Mouse (Mus musculus) hindbrain, embryonic 14.5 days (tissue): ENCODE results near the gene Disc1. TPM values are rescaled to one million over a fixed set of nuclear protein-coding genes. Genes with fewer than 3 reads are reported as not detected.

Source experiments
- ATAC-seq: fragments of 200-750 bp; cut with Nextera tagmentation; 2 replicates; pipeline ENCODE4 v1.8.0; 2017; ENCODE audit warnings: moderate number of reproducible peaks, mild to moderate bottlenecking, moderate TSS enrichment, moderate library complexity; ENCODE audit not compliant: low FRiP score
- DNase-seq: peaks from one replicate; pipeline ENCODE4 v3.0.0-alpha.2; 2015; ENCODE audit warnings: low spot score
- H3K27ac ChIP-seq: fragments of 300-500 bp; sonication (generic); 2 replicates; pipeline ENCODE4 v1.5.1; 2014; ENCODE audit warnings: mild to moderate bottlenecking, moderate library complexity
- H3K27me3 ChIP-seq: fragments of 300-500 bp; sonication (generic); 2 replicates; pipeline ENCODE4 v1.6.1; 2014; ENCODE audit warnings: mild to moderate bottlenecking, low read length, mixed read lengths; ENCODE audit not compliant: control insufficient read depth, insufficient read depth
- H3K36me3 ChIP-seq: fragments of 300-500 bp; sonication (generic); replicated peaks from 2 replicates; pipeline ENCODE4 v1.6.1; 2014; ENCODE audit not compliant: control insufficient read depth, insufficient read depth
- H3K4me1 ChIP-seq: fragments of 300-500 bp; sonication (generic); replicated peaks from 2 replicates; pipeline ENCODE4 v1.6.1; 2014; ENCODE audit warnings: antibody characterized with exemption, low read length, mixed read lengths; ENCODE audit not compliant: control insufficient read depth, insufficient read depth
- H3K4me2 ChIP-seq: fragments of 300-500 bp; sonication (generic); replicated peaks from 2 replicates; pipeline ENCODE4 v1.6.1; 2014; ENCODE audit warnings: mild to moderate bottlenecking, moderate library complexity
- H3K4me3 ChIP-seq: fragments of 300-500 bp; sonication (generic); replicated peaks from 2 replicates; pipeline ENCODE4 v1.5.1; 2014; ENCODE audit warnings: mild to moderate bottlenecking, low read length
- H3K9ac ChIP-seq: fragments of 300-500 bp; sonication (generic); 2 replicates; pipeline ENCODE4 v1.6.1; 2014
- H3K9me3 ChIP-seq: fragments of 300-500 bp; sonication (generic); 2 replicates; pipeline ENCODE4 v1.6.1; 2016; ENCODE audit warnings: low read length; ENCODE audit not compliant: control insufficient read depth
- WGBS: fragments of 180-500 bp; shearing (Covaris S2); extraction: QIAGEN DNeasy Blood & Tissue Kit; methylation state at CpG from one replicate; pipeline ENCODE4 v1.1.7; 2014; 5-methylcytosine and 5-hydroxymethylcytosine counted together
- polyA plus RNA-seq: library from polyadenylated mRNA; unstranded; fragments of >200 nt; fragmentation: Nextera tagmentation; extraction: Ambion mirVana; gene quantifications from 2 replicates; pipeline ENCODE4 v1.2.1, GENCODE M21; 2014

The Disc1 gene
- polyA plus RNA-seq, 1 experiment from 2014 or later = 1.8 TPM

DNA sequence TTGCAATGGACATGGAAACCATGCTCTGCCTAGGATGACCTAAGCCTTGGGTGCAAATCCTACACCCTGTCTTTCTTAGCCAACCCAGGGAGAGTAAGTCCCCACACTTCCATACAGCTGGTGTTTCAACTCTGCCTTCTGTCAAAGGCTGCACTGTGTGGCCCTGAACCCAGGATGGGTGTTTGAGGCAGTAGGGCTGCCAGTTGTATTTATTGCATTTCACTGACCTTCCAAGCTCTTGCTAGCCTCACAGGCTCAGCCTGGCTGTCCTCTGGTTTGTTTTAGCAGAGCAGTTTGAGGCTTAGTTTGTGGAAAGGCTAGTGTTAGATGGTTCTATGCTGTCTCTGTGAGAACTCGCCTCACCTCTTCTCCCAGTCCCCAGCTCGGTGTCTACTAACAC, 20.6 kb downstream of the Disc1 start:
- Histone ChIP-seq H3K9ac (no peak overlapping the region), H3K4me1 (peaks cover 12% of the 10 kb centered on the region; the same call in 1 of the 2 replicates), H3K27ac (no peak overlapping the region), H3K9me3 (no peaks in the 10 kb centered on the region), H3K4me3 (no peak overlapping the region), H3K36me3 (no peaks in the 10 kb centered on the region), H3K27me3 (no peaks in the 10 kb centered on the region), H3K4me2 (no peak overlapping the region)
- ATAC-seq (no peak), DNase-seq (no peak)
- WGBS = 96% methylated on average over 2 of the region's 2 CpGs

DNA sequence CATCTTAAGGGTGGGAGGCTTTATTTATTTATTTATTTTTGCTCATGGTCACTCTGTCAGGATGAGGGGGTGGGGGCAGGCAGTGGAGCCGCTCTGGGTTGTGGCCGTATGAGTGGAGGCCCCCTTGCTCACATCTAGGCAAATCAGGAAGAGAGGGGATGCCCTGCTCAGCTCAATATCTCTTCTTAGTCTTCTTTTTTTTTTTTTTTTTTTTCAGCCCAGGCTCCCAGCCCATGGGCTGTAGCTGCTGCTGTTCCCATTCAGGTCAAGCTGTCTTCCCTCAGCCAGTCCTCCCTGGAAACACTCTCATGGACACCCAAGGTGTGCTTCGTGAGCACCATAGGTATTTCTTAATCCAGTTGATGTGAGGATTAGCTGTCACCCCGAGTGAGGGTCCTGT, 21.4 kb downstream of the Disc1 start:
- DNase-seq = no peak
- no peak for ATAC-seq
- Histone ChIP-seq H3K4me1 (peaks cover 8% of the 10 kb centered on the region; the same call in 1 of the 2 replicates), H3K9ac (no peak overlapping the region), H3K9me3 (no peaks in the 10 kb centered on the region), H3K4me2 (no peak overlapping the region), H3K4me3 (no peak overlapping the region), H3K27ac (no peak overlapping the region), H3K36me3 (no peaks in the 10 kb centered on the region), H3K27me3 (no peaks in the 10 kb centered on the region)
- 82% methylated on average over 4 of the region's 4 CpGs for WGBS

DNA sequence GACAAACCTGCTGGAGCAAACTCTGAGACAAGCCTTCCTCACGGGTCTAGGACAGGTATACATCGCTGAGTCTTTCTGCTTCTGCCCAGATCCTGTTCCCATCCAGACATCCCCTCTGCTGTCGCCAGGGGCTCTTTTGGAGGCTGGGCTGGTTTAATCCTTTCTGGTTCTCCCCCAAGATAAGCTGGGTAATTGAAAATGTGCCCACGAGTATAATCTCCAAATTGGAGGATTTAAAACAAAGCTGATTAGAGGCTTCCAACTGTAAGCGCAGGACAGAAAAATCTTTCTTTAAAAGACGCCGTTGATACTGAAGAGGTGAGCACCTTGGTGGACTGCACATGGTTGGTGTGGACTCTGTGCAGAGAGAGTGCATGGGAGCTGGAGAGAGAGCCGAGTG, 23.3 kb downstream of the Disc1 start:
- H3K4me2 ChIP-seq = no peak overlapping the region
- no peaks in the 10 kb centered on the region for H3K27me3 ChIP-seq
- 78% methylated on average over 8 of the region's 8 CpGs for WGBS
- no peaks in the 10 kb centered on the region for H3K9me3 ChIP-seq
- H3K9ac ChIP-seq = no peak overlapping the region
- H3K27ac ChIP-seq = no peak overlapping the region
- DNase-seq (no peak), ATAC-seq (no peak)
- no peak overlapping the region for H3K4me3 ChIP-seq
- H3K36me3 ChIP-seq = no peaks in the 10 kb centered on the region
- peaks cover 14% of the 10 kb centered on the region; the same call in 1 of the 2 replicates for H3K4me1 ChIP-seq

DNA sequence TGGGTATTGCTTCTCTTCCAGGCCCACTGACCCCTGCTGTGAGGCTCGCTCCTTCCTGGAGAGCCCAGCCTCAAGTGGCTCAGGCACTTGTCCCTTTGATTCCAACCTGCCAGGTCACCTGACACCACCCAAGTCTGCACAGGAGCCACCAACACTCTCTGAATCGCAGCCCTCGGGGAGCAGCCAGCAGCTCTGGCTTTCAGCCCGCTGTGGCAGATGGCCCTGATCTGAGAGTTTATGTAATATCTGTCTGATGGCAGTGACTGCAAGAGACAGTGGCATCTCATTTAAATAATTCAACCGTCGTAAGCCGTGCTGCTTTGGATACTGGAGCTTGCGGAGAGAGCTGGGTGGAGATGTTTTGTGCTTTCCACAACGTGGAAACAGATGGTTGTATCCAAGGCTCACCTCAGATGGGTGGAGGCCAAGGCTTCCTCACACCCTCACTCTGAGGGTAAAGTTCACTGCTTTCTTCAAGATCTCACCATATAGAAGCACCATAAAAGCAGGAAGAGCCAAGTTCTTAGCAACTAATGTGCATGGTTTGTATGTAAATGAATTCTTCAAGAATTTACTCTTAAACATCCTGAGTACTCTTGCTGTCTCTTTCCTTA, 24.9 kb downstream of the Disc1 start:
- Histone ChIP-seq H3K36me3 (no peaks in the 10 kb centered on the region), H3K4me2 (no peak overlapping the region), H3K4me1 (peaks cover 14% of the 10 kb centered on the region; the same call in 1 of the 2 replicates), H3K27ac (no peak overlapping the region; the same call in 1 of the 2 replicates), H3K9me3 (no peaks in the 10 kb centered on the region), H3K9ac (no peak overlapping the region), H3K4me3 (no peak overlapping the region), H3K27me3 (no peaks in the 10 kb centered on the region)
- 32% methylated on average over 9 of the region's 9 CpGs for WGBS
- ATAC-seq (0 out of 2 replicates have a peak, but pooled peaks have one; percentile 46), DNase-seq (peak; percentile 66)

DNA sequence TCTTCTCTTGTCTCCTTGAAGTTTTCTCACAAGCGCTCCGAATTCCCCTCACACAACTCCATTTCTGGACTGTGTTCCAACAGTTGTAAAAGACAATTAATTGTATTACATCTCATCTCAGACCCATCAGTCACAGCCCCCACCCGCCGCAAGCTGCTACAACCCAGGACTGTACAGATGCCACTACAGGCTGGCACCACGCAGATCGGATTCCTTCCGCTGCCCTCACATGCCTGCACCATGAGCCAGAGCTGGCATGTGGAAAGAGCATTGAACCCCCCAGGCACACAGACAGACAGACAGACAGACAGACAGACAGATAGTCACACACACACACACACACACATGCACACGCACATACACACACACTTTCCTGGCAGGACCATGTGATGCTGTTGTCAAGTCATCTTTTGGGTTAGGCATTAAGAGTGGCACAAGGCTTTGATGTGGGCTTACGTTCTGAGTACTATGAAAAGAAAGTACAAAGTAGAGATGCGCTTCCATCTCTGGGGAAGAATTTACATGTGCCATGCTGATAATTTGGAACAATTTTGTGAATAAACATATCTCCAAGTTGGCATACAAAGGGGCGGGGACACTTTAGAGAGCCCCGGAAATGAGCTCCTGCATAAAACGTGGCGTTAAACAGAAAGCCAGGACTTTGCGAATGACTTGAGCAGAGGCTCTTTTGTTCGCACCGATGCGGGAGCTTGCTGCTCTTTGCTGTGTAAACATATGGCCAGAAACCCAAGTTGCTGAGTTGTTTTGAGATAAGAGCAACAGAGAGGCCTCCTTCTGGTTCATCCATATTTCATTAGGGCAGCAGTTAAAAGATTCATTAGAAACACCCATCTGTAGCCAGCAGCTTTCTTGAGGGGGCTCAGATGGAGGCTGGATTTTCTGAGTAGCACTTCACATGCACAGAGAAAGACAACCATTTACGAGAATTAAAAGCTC, 26.7 kb downstream of the Disc1 start:
- Histone ChIP-seq H3K4me1 (peaks cover 14% of the 10 kb centered on the region; the same call in 1 of the 2 replicates), H3K4me2 (no peak overlapping the region), H3K36me3 (no peaks in the 10 kb centered on the region), H3K27ac (no peak overlapping the region), H3K4me3 (no peak overlapping the region), H3K9ac (no peak overlapping the region), H3K27me3 (no peaks in the 10 kb centered on the region), H3K9me3 (no peaks in the 10 kb centered on the region)
- DNase-seq (no peak), ATAC-seq (no peak)
- 60% methylated on average over 19 of the region's 19 CpGs for WGBS

DNA sequence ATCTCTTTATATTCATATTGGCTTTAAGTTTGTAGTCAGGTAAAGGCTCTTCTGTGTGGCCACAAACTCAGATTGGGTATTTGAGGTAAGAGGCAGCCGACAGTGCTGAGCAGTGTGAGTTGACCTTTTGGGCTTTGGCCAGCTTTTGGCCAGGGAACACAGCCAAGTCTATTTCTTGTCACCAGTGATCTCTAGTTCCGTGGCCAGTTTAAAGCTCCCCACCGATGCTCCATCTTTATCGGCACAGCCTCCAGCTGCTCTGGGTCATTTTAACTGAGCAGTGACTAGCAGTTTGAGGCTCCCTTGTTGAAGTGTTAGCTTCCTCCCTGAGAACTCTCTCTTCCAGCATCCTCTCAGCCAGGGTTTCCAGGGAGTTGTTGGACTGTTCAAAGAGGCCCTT, 29.8 kb downstream of the Disc1 start:
- ATAC-seq (no peak), DNase-seq (no peak)
- Histone ChIP-seq H3K27me3 (no peaks in the 10 kb centered on the region), H3K4me2 (no peak overlapping the region), H3K4me3 (no peak overlapping the region), H3K36me3 (no peaks in the 10 kb centered on the region), H3K9me3 (no peaks in the 10 kb centered on the region), H3K27ac (peak overlapping the region; percentile 56; the same call in 1 of the 2 replicates), H3K9ac (no peak overlapping the region), H3K4me1 (0 out of 2 replicates have a peak, but pooled peaks cover 10% of the 10 kb centered on the region)
- 59% methylated on average over 4 of the region's 4 CpGs for WGBS

DNA sequence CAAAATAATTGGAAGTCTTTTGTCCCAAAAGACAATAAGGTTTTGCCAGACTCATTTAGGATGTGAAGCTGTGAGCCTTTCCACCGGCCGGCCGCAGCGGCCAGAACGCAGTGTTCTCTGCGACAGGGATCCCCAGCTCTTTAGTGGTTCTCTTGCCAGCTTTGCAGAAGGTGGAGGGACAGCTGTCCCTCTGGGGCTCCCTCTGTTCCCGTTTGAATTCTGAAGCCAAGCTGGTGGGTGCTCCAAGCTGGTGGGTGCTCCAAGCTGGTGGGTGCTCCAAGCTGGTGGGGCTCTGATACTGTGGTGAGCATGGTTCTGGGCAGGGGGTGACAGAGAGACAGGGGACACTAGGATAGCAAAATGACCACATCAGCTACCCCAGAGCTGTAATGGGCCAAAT, 30.5 kb downstream of the Disc1 start:
- H3K36me3 ChIP-seq = no peaks in the 10 kb centered on the region
- 0 out of 2 replicates have a peak overlapping the region, but pooled peaks have one; percentile 56 for H3K27ac ChIP-seq
- H3K4me2 ChIP-seq = no peak overlapping the region
- H3K27me3 ChIP-seq = no peaks in the 10 kb centered on the region
- no peak overlapping the region for H3K4me3 ChIP-seq
- H3K9ac ChIP-seq = no peak overlapping the region
- no peak for ATAC-seq
- H3K4me1 ChIP-seq = 0 out of 2 replicates have a peak, but pooled peaks cover 7% of the 10 kb centered on the region
- no peak for DNase-seq
- WGBS = 64% methylated on average over 7 of the region's 7 CpGs
- no peaks in the 10 kb centered on the region for H3K9me3 ChIP-seq

DNA sequence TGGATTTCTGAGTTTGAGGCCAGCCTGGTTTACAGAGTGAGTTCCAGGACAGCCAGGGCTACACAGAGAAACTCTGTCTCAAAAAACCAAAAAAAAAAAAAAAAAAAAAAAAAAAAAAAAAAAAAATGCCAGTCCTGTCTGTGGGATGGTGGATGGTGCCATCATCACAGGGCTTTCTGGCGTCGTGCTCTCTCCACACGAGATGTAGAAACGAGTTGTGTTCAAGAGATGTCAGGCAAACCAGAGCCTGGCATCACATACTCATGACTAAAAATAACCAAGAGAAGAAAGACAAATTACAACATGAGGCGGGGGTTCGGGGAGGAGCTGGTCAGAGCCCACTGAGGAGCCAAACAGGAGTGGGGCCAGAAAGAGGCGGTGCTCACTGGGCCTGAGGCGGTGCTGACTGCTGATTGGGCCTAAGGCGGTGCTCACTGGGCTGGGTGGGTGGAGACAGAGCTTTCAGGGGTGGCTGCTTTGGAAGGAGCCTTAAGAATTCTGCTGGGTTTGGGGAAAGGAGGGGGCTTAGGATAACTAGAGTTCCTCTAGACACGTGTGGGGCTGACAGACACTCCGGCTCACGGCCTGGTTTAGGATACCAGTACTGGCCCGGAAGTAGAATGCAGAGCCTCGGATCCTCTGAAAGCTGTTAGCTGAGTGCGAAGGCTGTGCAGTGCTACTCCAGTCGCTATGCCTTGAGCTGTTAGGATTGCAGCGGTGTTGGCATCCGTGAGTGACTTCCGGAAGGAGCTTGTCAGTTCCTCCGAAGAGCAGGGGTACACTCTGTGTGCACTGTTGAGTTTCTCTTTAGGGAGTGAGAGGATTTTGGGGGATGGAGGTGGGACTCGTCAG, 37.1 kb downstream of the Disc1 start:
- Histone ChIP-seq H3K36me3 (no peaks in the 10 kb centered on the region), H3K27me3 (no peaks in the 10 kb centered on the region), H3K9ac (no peak overlapping the region), H3K9me3 (no peaks in the 10 kb centered on the region), H3K4me2 (no peak overlapping the region), H3K4me1 (no peaks in the 10 kb centered on the region), H3K27ac (no peak overlapping the region), H3K4me3 (no peak overlapping the region)
- no peak for DNase-seq
- WGBS = 82% methylated on average over 21 of the region's 21 CpGs
- no peak for ATAC-seq

DNA sequence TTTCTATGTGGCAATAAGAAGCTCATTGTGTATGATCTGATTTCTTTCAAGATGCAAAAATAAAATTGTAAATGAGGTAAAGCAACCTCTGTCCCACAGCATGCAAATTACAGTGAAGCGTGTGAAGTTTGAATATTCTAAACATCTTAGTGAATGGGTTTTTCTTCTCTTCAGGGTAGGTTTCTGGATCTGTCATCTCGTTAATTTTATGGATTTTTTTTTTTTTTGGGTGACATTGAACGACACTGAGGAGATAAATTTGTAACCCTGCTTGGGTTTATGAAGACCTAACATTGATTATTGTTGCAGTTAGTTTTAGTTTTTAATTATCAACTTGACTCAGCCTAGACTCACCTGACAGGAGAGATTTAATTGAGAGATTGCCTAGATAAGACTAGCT, 43.1 kb downstream of the Disc1 start:
- Histone ChIP-seq H3K27me3 (no peaks in the 10 kb centered on the region), H3K4me1 (no peaks in the 10 kb centered on the region), H3K9me3 (no peaks in the 10 kb centered on the region), H3K9ac (no peak overlapping the region), H3K4me2 (no peak overlapping the region), H3K4me3 (no peak overlapping the region), H3K36me3 (no peaks in the 10 kb centered on the region), H3K27ac (no peak overlapping the region)
- ATAC-seq (no peak), DNase-seq (no peak)
- 82% methylated on average over 3 of the region's 3 CpGs for WGBS
